Mouse (Mus musculus) heart, embryonic 15.5 days (tissue): ENCODE measurements around the gene Pcna. TPM values are rescaled to one million over a fixed set of nuclear protein-coding genes. Genes with fewer than 3 reads are reported as not detected.

Experiments used
- ATAC-seq: fragments of 200-750 bp; cut with Nextera tagmentation; replicated peaks from 2 replicates; pipeline ENCODE4 v1.8.0; 2017; ENCODE audit warnings: low read depth, moderate TSS enrichment; ENCODE audit not compliant: insufficient number of reproducible peaks, insufficient read depth, low FRiP score
- H3K27ac ChIP-seq: fragments of 300-500 bp; sonication (generic); 2 replicates; pipeline ENCODE4 v1.5.1; 2015; ENCODE audit warnings: mild to moderate bottlenecking, inconsistent platforms
- H3K27me3 ChIP-seq: fragments of 300-500 bp; sonication (generic); 2 replicates; pipeline ENCODE4 v1.6.1; 2015; ENCODE audit warnings: inconsistent platforms
- H3K36me3 ChIP-seq: fragments of 300-500 bp; sonication (generic); 2 replicates; pipeline ENCODE4 v1.6.1; 2015; ENCODE audit warnings: mild to moderate bottlenecking, inconsistent platforms
- H3K4me1 ChIP-seq: fragments of 300-500 bp; sonication (generic); replicated peaks from 2 replicates; pipeline ENCODE4 v1.6.1; 2015; ENCODE audit warnings: inconsistent platforms
- H3K4me2 ChIP-seq: fragments of 300-500 bp; sonication (generic); 2 replicates; pipeline ENCODE4 v1.6.1; 2015; ENCODE audit warnings: inconsistent platforms, mild to moderate bottlenecking, moderate library complexity
- H3K4me3 ChIP-seq: fragments of 300-500 bp; sonication (generic); 2 replicates; pipeline ENCODE4 v1.5.1; 2015; ENCODE audit warnings: mild to moderate bottlenecking, inconsistent platforms
- H3K9ac ChIP-seq: fragments of 300-500 bp; sonication (generic); 2 replicates; pipeline ENCODE4 v1.6.1; 2015; ENCODE audit warnings: mild to moderate bottlenecking, inconsistent platforms
- H3K9me3 ChIP-seq: fragments of 300-500 bp; sonication (generic); replicated peaks from 2 replicates; pipeline ENCODE4 v1.6.1; 2016; ENCODE audit warnings: inconsistent platforms
- WGBS: fragments of 180-500 bp; shearing (Covaris S2); methylation state at CpG from one replicate; pipeline ENCODE4 v1.1.7; 2015; ENCODE audit warnings: mixed read lengths; 5-methylcytosine and 5-hydroxymethylcytosine counted together
- polyA plus RNA-seq: library from polyadenylated mRNA; unstranded; fragments of >200 nt; fragmentation: Nextera tagmentation; extraction: Ambion mirVana; gene quantifications from 2 replicates; pipeline ENCODE4 v1.2.1, GENCODE M21; 2015

The Pcna gene
- polyA plus RNA-seq, 1 experiment from 2014 or later, result 138 TPM

DNA sequence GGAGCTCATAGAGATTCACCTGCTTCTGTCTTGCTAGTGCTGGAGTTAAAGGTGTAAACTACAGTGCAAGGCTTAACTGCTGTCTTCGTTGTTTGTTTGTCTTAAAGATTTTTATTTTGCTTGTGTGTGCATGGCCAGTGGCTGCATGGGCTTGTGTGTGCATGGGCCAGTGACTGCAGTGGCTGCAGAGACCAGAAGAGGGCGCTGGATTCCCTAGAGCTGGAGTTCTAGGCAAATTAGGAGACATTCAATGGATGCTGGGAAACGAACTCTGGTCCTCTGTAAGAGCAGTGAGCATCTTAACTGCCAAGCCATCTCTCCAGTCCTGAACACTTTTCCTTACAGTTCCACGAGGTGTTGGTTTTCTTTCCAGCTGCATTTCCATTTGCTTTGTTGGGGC, 22.4 kb upstream of the Pcna start:
- Histone ChIP-seq H3K9ac (no peak overlapping the region), H3K27ac (no peak overlapping the region), H3K4me3 (no peak overlapping the region), H3K36me3 (no peaks in the 10 kb centered on the region; the same call in 1 of the 2 replicates), H3K9me3 (no peaks in the 10 kb centered on the region), H3K27me3 (no peaks in the 10 kb centered on the region), H3K4me1 (peaks cover 15% of the 10 kb centered on the region), H3K4me2 (no peak overlapping the region)
- 80% methylated on average over 4 of the region's 4 CpGs for WGBS
- no peak for ATAC-seq

DNA sequence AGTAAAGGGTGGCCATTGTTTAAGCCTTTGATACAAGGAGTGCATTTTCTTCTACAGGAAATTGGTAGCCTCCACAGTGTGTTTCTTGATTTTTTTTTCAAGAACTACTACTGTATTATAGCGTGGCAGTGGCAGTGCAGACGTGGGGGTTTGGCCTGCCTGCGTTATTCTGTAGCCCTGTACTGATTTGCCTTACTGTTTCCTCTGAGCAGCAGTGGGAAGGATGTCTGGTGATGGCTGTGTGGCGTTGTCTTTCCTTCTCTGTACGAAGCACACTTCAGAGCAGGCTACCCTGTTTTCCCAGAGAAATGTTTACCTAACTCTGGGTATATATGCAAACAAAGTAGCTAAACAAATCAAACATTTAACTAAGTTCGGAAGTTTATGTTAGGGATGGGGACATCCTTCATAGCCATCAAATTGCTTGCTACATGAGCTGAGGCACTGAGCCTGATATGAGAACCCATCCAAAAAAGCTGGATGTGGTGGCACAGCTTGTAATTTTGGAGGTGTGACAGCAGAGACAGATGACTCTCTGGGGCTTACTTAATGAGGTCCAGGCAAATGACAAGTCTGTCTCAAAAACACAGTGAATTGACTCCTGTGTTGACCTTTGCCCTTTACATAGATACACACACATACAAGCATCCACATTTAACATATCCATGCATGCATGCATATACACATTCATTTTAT, 19.7 kb upstream of the Pcna start:
- Histone ChIP-seq H3K9me3 (no peaks in the 10 kb centered on the region), H3K36me3 (no peaks in the 10 kb centered on the region), H3K4me2 (no peak overlapping the region), H3K9ac (no peak overlapping the region), H3K4me1 (peaks cover 15% of the 10 kb centered on the region), H3K27me3 (no peaks in the 10 kb centered on the region), H3K4me3 (no peak overlapping the region), H3K27ac (no peak overlapping the region)
- WGBS, result 78% methylated on average over 6 of the region's 6 CpGs
- ATAC-seq, result no peak

DNA sequence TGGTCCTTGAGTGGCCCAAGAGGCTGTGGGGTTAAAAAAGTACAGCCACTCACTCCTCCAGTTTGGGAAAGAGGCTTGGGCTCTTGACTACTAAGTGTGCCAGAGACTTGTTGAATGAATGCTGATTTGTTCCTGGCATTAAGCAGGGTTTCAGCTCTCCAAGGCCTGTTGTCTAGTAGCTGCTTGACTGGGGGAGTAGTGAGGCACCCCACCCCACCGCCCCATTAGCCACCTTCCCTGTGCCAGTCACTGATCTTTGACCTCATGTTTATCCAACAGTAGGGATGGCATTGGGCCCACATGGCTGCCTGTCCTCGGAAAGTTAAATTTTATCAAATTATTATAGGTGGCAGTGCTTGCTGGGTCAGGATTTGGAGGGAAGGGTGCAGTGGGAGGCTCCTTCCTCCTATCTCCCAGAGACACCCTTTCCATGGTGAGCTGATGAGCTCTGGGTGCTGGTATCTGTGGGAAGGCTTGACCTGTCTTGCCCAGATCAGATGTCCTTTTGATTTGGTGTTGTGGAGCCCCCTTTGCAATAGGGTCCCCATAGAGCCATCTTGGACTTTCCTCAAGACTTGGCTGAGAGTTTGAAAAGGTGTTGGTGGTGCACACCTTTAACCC, 17.3 kb upstream of the Pcna start:
- H3K27me3 ChIP-seq, result no peaks in the 10 kb centered on the region
- peak overlapping the region; percentile 0; the same call in 1 of the 2 replicates for H3K27ac ChIP-seq
- 49% methylated on average over 2 of the region's 2 CpGs for WGBS
- H3K4me2 ChIP-seq, result no peak overlapping the region
- H3K9me3 ChIP-seq, result no peaks in the 10 kb centered on the region
- no peak for ATAC-seq
- no peak overlapping the region for H3K9ac ChIP-seq
- no peaks in the 10 kb centered on the region for H3K36me3 ChIP-seq
- peaks cover 22% of the 10 kb centered on the region for H3K4me1 ChIP-seq
- no peak overlapping the region for H3K4me3 ChIP-seq

DNA sequence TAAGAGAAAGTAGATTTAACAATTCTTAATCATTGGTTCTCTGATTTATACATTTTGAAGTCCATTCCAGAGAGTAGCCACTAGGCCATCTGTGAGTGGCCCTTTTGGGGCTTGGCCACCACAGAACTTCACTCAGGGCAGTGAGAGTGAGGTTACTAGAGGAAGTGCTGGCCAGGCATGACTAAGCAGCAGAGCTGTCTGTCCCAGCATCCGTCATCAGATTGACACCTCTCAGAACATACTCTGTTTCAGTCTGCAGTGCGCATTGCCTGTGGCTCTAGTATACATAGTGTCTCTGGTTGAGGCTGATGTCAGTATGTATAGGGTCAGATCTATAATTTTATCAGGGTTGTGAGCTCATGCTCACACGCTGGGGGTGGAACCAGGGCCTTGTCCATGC, 16.1 kb upstream of the Pcna start:
- Histone ChIP-seq H3K36me3 (no peaks in the 10 kb centered on the region), H3K9me3 (no peaks in the 10 kb centered on the region), H3K4me2 (no peak overlapping the region), H3K27me3 (no peaks in the 10 kb centered on the region), H3K27ac (no peak overlapping the region), H3K9ac (no peak overlapping the region), H3K4me1 (peaks cover 33% of the 10 kb centered on the region), H3K4me3 (no peak overlapping the region)
- no peak for ATAC-seq
- WGBS, result 71% methylated on average over 3 of the region's 3 CpGs

DNA sequence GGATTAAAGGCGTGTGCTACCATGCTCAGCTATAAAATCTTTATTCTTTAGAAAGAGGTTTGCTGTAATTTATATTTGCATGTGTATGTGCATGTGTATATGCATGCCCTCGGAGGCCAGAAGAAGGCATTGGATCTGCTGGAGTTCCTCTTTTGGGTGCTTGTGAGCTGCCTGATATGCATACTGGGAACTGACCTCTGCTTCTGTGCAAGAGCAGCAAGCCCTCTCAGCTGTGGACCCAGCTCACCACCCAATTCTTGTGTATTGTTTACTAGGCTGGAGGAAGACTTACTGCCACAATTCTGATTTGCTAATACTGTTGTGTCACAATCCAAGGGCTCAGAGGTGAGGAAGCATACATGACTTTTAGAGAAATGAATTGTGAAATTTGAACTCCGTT, 13.0 kb upstream of the Pcna start:
- no peaks in the 10 kb centered on the region for H3K9me3 ChIP-seq
- no peak overlapping the region for H3K4me3 ChIP-seq
- 81% methylated on average over 3 of the region's 3 CpGs for WGBS
- no peak overlapping the region for H3K9ac ChIP-seq
- no peak for ATAC-seq
- no peaks in the 10 kb centered on the region for H3K36me3 ChIP-seq
- no peaks in the 10 kb centered on the region for H3K27me3 ChIP-seq
- no peak overlapping the region for H3K4me2 ChIP-seq
- H3K27ac ChIP-seq, result no peak overlapping the region
- H3K4me1 ChIP-seq, result peaks cover 37% of the 10 kb centered on the region

DNA sequence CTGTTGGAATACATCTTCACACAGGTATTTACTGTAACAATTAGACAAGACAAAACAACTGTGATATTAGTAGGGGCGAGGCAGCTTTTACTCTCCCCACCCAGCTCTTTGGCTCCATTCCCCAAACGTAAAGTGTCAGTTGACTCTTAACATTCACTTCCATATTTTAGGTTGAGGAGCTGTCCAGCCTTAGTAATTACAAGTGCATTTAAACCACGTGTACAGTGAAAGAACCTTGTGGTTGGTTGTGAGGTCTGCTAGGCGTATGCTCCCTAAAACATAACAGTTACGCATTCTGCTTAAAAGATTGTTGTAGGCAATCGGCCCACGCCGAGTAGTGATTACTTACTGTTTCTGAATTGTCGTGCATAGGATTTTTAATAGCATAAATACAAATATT, 12.1 kb upstream of the Pcna start:
- no peak overlapping the region for H3K9ac ChIP-seq
- no peak overlapping the region for H3K4me2 ChIP-seq
- no peak overlapping the region for H3K4me3 ChIP-seq
- no peaks in the 10 kb centered on the region for H3K9me3 ChIP-seq
- H3K27ac ChIP-seq, result no peak overlapping the region
- no peaks in the 10 kb centered on the region for H3K27me3 ChIP-seq
- ATAC-seq, result no peak
- no peaks in the 10 kb centered on the region for H3K36me3 ChIP-seq
- peaks cover 31% of the 10 kb centered on the region for H3K4me1 ChIP-seq
- 75% methylated on average over 9 of the region's 9 CpGs for WGBS

DNA sequence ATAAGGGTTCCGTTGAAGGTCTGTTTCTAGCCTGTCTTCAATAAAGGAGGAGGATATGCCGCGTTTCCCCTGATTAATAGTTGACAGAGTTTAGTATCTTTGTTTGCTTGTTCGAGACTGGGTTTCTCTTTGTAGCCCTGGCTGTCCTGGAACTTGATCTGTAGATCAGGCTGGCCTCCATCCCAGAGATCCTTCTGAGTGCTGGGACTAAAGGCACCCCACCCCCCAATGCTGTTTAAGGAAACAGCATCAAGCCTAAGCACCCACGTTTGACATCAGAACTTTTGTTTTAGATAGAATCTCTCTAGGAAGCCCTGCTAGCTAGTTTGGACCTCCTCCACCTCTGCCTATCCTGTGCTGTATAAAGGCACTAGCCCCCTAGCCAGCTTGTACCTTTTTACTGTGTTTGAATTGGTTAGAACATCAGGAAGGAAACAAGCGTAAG, 11.2 kb upstream of the Pcna start:
- Histone ChIP-seq H3K27me3 (no peaks in the 10 kb centered on the region), H3K36me3 (no peaks in the 10 kb centered on the region), H3K9me3 (no peaks in the 10 kb centered on the region), H3K4me2 (peak overlapping the region; percentile 67), H3K27ac (no peak overlapping the region), H3K4me3 (peak overlapping the region; percentile 89), H3K9ac (peak overlapping the region; percentile 90), H3K4me1 (peaks cover 24% of the 10 kb centered on the region)
- ATAC-seq, result no peak
- 21% methylated on average over 6 of the region's 6 CpGs for WGBS

DNA sequence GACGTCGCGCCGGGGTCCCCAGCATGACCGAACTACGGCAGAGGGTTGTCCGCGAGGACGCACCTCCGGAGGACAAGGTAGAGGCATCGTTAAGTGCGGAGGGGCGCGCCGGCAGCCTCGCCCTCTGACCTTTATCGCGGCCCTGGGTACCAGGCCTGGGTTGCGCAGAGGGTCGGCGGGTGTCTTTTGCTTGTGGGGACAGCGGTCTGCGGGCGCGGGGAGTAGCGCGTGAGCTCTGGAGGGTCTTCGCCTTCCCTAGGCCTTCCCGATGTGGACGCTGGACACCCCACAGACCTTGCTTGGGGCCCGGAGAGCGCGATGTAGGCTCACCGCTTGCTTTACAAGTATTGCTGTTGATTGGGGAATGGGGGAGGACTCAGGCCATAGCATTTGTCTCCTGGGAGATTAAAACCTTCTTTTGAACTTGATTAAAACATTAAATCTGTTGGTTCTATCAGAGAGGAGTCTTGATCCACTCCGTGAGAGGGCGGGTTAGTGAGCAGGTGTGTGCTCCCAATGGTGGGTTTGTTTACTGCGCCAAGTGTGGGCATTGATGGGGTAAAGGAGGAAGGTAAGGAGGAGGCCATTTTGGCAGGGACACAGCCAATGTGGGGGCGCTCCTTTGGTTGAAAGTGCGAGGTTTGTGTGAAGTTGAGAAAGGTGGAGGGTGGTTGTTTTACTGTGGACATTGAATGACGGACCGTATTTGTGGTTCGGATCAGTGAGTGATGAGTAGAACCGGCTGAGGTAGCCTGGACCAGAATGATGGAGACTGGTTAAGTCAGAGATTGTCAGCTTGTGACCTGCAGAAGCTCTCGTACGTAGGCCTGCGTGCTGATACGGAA, 10.5 kb upstream of the Pcna start:
- Histone ChIP-seq H3K4me2 (peak overlapping the region; percentile 67), H3K36me3 (no peaks in the 10 kb centered on the region), H3K9ac (peak overlapping the region; percentile 90), H3K9me3 (no peaks in the 10 kb centered on the region), H3K4me1 (peaks cover 22% of the 10 kb centered on the region), H3K27me3 (no peaks in the 10 kb centered on the region), H3K4me3 (peak overlapping the region; percentile 89), H3K27ac (peak overlapping the region; percentile 78)
- peak; percentile 56 for ATAC-seq
- 1% methylated on average over 47 of the region's 47 CpGs for WGBS

DNA sequence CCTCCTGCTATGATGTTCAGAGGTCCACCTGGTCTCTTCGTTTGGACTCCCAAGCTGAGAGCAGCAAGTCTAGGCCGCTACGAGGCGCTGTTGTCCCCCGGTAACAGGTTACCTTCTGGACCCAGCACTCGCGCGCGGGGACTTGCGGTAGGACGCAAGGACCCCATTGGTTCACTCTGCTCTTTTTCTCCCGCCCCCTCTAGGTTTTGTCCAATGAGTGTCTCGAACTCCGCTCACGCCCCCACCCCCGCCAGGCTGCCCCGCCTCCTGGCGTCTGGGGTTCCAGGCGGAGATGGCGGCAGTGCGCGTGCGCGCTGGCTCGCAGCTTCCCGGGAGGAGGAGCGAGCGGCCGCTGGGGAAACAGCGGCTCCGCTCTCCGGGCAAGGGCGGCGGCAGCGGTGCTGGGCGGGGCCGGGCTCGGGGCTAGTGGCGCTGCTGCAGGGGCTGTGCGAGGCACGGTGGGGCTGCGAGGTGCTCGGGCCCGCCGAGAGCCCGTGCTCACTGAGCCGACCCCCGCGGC, 9.8 kb upstream of the Pcna start, which contains the start of gene Cds2:
Gene Cds2, plus strand, starts transcription at position 270 of the 520 bp plus-strand sequence.
- WGBS, result under 1% methylated on average over 49 of the region's 49 CpGs
- no peaks in the 10 kb centered on the region for H3K36me3 ChIP-seq

DNA sequence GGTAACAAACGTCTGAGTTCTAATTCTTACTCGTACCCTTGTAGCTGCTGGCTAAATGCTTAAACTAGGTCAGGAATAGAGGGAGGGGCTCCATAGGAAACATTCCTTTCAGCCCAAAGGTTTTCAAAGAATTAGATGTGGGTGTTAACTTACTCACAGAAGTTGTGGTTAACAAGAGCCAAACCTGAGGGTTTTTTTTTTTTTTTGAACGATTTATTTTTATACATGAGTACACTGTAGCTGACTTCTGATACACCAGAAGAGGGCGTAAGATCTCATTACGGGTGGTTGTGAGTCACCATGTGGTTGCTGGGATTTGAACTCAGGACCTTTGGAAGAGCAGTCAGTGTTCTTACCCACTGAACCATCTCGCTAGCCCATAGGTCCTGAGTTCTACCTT, 9.1 kb upstream of the Pcna start:
- Histone ChIP-seq H3K36me3 (no peaks in the 10 kb centered on the region), H3K4me2 (no peak overlapping the region), H3K27me3 (no peaks in the 10 kb centered on the region), H3K4me1 (peaks cover 22% of the 10 kb centered on the region), H3K9me3 (no peaks in the 10 kb centered on the region), H3K27ac (no peak overlapping the region), H3K9ac (no peak overlapping the region), H3K4me3 (no peak overlapping the region)
- 64% methylated on average over 6 of the region's 6 CpGs for WGBS
- ATAC-seq, result no peak

More for the DNA sequence above, 9.8 kb upstream of the Pcna start, which contains the start of gene Cds2:
- ATAC-seq, result peak; percentile 99
- Histone ChIP-seq H3K9ac (peak within 1 kb of the TSS; percentile 90), H3K27ac (peak within 1 kb of the TSS; percentile 78), H3K27me3 (no peaks in the 10 kb centered on the region), H3K4me2 (peak within 1 kb of the TSS; percentile 67), H3K4me1 (peaks cover 22% of the 10 kb centered on the region), H3K4me3 (peak within 1 kb of the TSS; percentile 89), H3K9me3 (no peaks in the 10 kb centered on the region)

DNA sequence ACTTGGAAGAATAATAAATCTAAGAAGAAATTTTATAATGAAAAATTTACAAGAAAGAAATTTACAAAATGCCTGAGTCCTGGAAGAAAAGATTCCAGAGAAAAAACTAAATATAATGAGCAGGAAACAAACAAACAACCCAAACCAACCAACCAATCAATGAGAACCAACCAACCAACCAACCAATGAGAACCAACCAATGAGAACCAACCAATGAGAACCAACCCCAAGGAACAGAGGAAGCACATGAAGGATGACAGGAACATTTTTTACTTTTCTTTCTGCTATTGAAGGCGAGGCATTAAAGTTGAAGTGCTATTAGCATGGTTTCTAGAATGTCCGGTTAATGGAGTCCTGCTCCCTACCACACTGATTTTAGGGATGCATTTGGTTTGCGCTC, 7.5 kb upstream of the Pcna start:
- H3K9ac ChIP-seq, result no peak overlapping the region
- H3K4me2 ChIP-seq, result no peak overlapping the region
- H3K4me3 ChIP-seq, result no peak overlapping the region
- H3K4me1 ChIP-seq, result peaks cover 15% of the 10 kb centered on the region
- no peak for ATAC-seq
- H3K36me3 ChIP-seq, result no peaks in the 10 kb centered on the region
- no peaks in the 10 kb centered on the region for H3K27me3 ChIP-seq
- 87% methylated on average over 3 of the region's 3 CpGs for WGBS
- no peak overlapping the region for H3K27ac ChIP-seq
- no peaks in the 10 kb centered on the region for H3K9me3 ChIP-seq
